Mouse (Mus musculus) spleen, adult 2 months (tissue): ENCODE data around the gene Nptxr. TPM values are rescaled to one million over a fixed set of nuclear protein-coding genes. Genes with fewer than 3 reads are reported as not detected.

Experiments used
- DNase-seq, 2 experiments: peaks; one replicate each; pipeline versions ENCODE4 v3.0.0 to v3.0.0-alpha.2; 2012 to 2021; ENCODE audit warnings: low spot score in 2 of 2, low read depth in 1 of 2
- H3K27ac ChIP-seq: fragments of 200-500 bp; 2 replicates; pipeline ENCODE4 v1.5.1; 2012; ENCODE audit warnings: low read length, inconsistent platforms; ENCODE audit not compliant: insufficient read depth
- H3K27me3 ChIP-seq: fragments of 200-500 bp; 2 replicates; pipeline ENCODE4 v1.6.1; 2012; ENCODE audit warnings: mild to moderate bottlenecking, moderate library complexity, low read length, inconsistent platforms; ENCODE audit not compliant: control insufficient read depth, insufficient read depth
- H3K36me3 ChIP-seq: fragments of 200-500 bp; 2 replicates; pipeline ENCODE4 v1.6.1; 2012; ENCODE audit warnings: mild to moderate bottlenecking, low read length, inconsistent platforms; ENCODE audit not compliant: control insufficient read depth, insufficient read depth
- H3K4me1 ChIP-seq: fragments of 200-500 bp; 2 replicates; pipeline ENCODE4 v1.6.1; 2011; ENCODE audit warnings: inconsistent platforms; ENCODE audit not compliant: control insufficient read depth, insufficient read depth, insufficient read length
- H3K4me3 ChIP-seq: fragments of 200-500 bp; 2 replicates; pipeline ENCODE4 v1.5.1; 2011; ENCODE audit warnings: mild to moderate bottlenecking, inconsistent platforms; ENCODE audit not compliant: insufficient read depth, insufficient read length; ENCODE audit errors: extremely low read depth
- CTCF ChIP-seq: fragments of 200-500 bp; IDR thresholded peaks from 2 replicates; pipeline ENCODE4 v1.5.1; 2011; ENCODE audit warnings: mild to moderate bottlenecking, inconsistent platforms; ENCODE audit not compliant: insufficient read depth, insufficient read length, insufficient replicate concordance; ENCODE audit errors: extremely low read depth
- POLR2A ChIP-seq: fragments of 200-500 bp; IDR thresholded peaks from 2 replicates; pipeline ENCODE4 v1.6.1; 2011; ENCODE audit warnings: low read depth, low read length, inconsistent platforms
- WGBS: fragments of 180-500 bp; shearing (Covaris S2); methylation state at CpG from one replicate; pipeline ENCODE4 v1.1.7; 2018; 5-methylcytosine and 5-hydroxymethylcytosine counted together
- polyA plus RNA-seq: library from polyadenylated mRNA; depleted of rRNA; stranded (reverse); fragments of >200 nt; gene quantifications from 2 replicates; pipeline ENCODE4 v1.2.3, GENCODE M21; 2012

Gene Nptxr
- polyA plus RNA-seq, 1 experiment = 1.3 TPM

DNA sequence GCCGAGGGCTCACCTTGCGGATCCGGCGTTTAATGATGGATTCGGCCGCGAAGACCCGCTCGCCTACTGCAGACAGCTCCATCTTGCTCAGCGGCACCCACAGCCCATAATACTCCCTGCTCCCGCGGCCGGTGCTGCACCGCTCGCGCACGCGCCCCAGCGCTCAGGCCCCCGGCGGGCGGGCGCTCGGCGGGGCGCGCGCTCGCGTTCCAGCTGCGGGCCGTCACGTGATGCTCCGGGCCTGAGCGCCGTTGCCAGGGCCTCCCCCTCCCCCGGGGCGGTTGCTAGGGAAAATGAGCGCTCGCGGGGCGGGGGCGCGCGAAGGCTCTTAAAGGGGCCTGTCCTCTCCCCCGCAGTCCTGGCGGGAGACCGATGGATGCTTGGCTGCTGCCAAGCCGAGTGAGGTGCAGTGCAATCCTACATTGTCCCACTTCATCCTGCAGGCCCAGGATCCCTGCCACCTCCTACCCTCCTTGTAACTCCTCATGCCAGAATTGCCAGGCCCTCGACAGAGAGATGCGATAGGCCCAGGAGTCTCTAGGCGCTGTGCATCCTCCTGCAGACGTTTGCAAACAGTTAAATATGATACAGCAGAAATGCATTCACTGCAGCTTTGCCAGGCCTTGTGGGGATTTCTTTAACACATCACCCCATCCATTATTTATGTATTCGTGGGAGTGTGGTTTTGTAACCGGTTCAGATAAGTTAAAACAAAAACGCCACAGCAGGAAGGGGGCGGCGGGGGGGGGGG, 29.7 kb upstream of the Nptxr start, which contains the start of the genes Npcd and Cbx6:
Npcd (minus strand) TSS at position 108 of the 751 bp plus-strand sequence.
Cbx6 (minus strand) TSS at position 559 of the 751 bp plus-strand sequence.
- TF ChIP-seq POLR2A = peak; percentile 41; the same call in 1 of the 2 replicates
- TF ChIP-seq CTCF = no peak
- peak; percentile 52 to 82 for DNase-seq
- peak within 1 kb of the TSS; percentile 78 for H3K4me3 ChIP-seq
- peaks cover 8% of the 10 kb centered on the region; the same call in 1 of the 2 replicates for H3K4me1 ChIP-seq
- H3K27ac ChIP-seq = peak within 1 kb of the TSS; percentile 55; the same call in 1 of the 2 replicates
- WGBS = 3% methylated on average over 50 of the region's 58 CpGs
- no peaks in the 10 kb centered on the region for H3K27me3 ChIP-seq
- H3K36me3 ChIP-seq = no peaks in the 10 kb centered on the region

DNA sequence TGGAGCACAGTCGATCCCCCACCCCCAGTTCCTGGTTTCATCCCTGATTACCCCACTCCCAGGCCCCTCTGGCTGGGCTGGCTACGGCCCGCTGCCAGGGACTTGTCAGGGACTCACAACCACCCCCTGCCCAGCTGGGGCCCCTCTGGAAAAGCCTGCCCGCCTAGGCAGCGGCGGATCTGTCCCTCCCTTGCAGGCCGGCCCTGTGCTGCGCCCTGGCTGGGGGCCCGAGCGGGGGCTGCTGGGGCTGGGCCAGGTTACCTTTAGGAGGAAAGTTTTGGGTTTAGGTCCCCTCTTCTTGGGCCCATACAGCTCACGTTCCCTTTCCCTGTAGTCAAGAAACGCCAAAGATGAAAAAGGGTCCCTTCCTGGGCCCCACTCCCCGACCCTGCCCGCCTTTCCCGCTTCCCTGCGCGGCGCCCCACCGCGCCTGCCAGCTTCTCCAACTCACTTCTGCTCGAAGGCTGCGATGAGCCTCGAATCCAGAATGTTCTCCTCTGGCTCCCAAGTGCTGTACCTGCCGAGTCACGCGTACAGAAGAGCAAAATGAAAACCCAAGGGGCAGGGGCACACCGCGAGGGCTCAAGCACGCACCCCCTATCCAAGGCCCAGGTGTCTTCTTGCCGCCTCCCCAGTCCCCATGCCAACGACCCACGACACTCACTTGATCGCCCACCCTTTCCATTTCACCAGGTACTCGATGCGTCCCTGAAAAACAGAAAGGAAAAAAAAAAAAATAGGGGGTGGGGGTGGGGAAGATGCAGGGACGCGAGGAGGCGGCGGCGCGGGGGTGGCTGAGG, 28.9 kb upstream of the Nptxr start:
- no peaks in the 10 kb centered on the region for H3K27me3 ChIP-seq
- 2% methylated on average over 41 of the region's 41 CpGs for WGBS

DNA sequence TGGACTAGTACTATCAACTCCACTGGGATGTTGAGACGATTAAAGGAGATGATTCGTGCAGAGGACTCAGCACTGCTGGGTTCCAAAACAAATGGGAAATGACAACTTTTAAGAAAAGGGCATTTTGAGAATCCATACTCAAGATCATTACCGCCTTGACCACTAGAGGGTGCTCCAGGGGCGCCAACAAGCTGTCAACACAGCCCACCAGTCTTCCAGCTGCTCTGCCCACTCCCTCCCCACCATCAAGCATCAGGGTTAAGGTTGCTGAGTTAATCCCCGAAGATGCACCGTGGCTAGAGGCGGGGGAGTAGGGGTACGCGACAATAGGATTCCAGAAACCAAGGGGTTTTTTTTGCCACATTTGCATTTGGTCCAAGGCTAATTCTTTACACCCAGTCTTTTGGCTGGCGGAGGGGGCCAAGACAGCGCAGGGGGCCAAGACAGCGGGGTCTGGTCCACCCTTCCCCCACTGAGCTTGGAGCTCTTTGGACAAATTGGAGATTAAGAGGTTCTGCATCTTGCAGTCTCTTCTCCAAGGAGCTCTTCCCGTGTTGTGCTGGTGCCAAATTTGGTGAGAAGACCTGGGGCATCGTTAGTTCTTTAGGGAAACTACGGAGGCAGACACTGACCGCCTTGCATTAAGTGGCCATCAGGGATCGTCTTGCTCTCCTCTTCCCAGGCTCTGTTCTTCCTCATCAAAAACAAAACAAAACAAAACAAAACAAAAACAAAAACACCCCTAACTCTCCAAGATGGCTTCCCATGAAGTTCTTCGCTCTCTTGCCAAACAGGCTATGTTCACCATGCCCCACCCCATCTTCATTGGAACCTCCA, 27.7 kb upstream of the Nptxr start:
- Histone ChIP-seq H3K27ac (no peak overlapping the region), H3K27me3 (no peaks in the 10 kb centered on the region), H3K36me3 (no peaks in the 10 kb centered on the region; the same call in 1 of the 2 replicates), H3K4me3 (no peak overlapping the region), H3K4me1 (peaks cover 8% of the 10 kb centered on the region; the same call in 1 of the 2 replicates)
- 52% methylated on average over 18 of the region's 18 CpGs for WGBS
- peak; percentile 51 to 69 for DNase-seq
- TF ChIP-seq CTCF (peak; percentile 77), POLR2A (no peak)

More for the DNA sequence above, 28.9 kb upstream of the Nptxr start:
- Histone ChIP-seq H3K4me1 (peaks cover 8% of the 10 kb centered on the region; the same call in 1 of the 2 replicates), H3K36me3 (no peaks in the 10 kb centered on the region; the same call in 1 of the 2 replicates), H3K27ac (peak overlapping the region; percentile 55; the same call in 1 of the 2 replicates), H3K4me3 (peak overlapping the region; percentile 78)
- DNase-seq = no peak
- no peak for TF ChIP-seq CTCF
- no peak for TF ChIP-seq POLR2A

DNA sequence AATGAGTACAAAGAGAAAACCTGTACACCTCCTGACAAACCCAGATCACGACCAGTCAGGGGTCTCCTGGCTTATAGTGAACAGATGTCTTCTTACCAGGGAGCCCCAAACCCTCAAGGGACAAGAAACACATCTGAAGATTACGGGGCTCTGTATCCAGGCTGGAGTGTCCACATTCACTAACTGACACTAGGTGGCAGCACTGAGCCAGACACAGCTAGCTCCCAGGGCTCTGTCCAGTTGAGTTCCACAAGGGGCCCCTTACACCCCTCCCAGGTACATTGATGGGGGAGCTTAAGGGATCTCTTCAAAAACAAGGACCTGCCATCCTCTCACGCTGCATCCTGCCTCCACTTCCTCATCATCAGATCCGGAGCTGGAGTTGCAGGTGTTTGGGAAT, 25.8 kb upstream of the Nptxr start:
- H3K4me3 ChIP-seq = no peak overlapping the region
- WGBS = 31% methylated on average over 4 of the region's 4 CpGs
- no peaks in the 10 kb centered on the region; the same call in 1 of the 2 replicates for H3K36me3 ChIP-seq
- no peak overlapping the region for H3K27ac ChIP-seq
- TF ChIP-seq POLR2A (no peak), CTCF (peak; percentile 75; the same call in 1 of the 2 replicates)
- H3K27me3 ChIP-seq = no peaks in the 10 kb centered on the region
- peak; percentile 47 to 62 for DNase-seq
- H3K4me1 ChIP-seq = peaks cover 8% of the 10 kb centered on the region; the same call in 1 of the 2 replicates

DNA sequence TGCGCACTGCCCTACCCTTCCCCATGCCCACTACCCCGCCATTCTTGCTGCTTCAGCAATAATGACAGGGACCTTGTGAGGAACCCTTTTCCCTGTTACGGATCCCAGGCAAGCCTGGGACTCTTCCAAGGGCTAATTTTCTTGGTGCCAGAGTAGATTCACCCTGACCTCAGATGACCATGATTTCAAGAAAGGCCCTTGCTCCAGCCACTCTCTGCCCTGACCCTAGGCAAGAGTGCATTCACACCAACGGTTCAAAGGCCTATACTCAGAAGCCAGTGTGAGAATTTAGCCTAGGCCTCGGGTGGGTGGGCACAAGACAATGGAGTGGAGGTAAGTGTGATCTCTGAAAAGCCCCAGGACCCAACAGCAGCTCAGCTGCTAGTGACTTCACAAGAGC, 24.9 kb upstream of the Nptxr start:
- no peaks in the 10 kb centered on the region for H3K27me3 ChIP-seq
- H3K36me3 ChIP-seq = no peaks in the 10 kb centered on the region; the same call in 1 of the 2 replicates
- no peak overlapping the region for H3K4me3 ChIP-seq
- no peak overlapping the region for H3K27ac ChIP-seq
- 96% methylated on average over 5 of the region's 5 CpGs for WGBS
- DNase-seq = no peak
- TF ChIP-seq POLR2A = no peak
- H3K4me1 ChIP-seq = peaks cover 8% of the 10 kb centered on the region; the same call in 1 of the 2 replicates
